Mouse (Mus musculus) megakaryocyte, embryonic 14.5 days (primary cell): Measurements from ENCODE around the gene Cdc42. TPM values are rescaled to one million over a fixed set of nuclear protein-coding genes. Genes with fewer than 3 reads are reported as not detected.

ENCODE experiments used
- H3K27me3 ChIP-seq: replicated peaks from 2 replicates; pipeline ENCODE3; 2012; ENCODE audit warnings: inconsistent platforms
- H3K36me3 ChIP-seq: replicated peaks from 2 replicates; pipeline ENCODE3; 2012; ENCODE audit warnings: low read length, inconsistent platforms, mixed read lengths
- H3K4me1 ChIP-seq: 2 replicates; pipeline ENCODE4 v1.6.1; 2012; ENCODE audit warnings: inconsistent platforms
- H3K4me3 ChIP-seq: replicated peaks from 2 replicates; pipeline ENCODE3; 2012; ENCODE audit warnings: moderate library complexity, mild to moderate bottlenecking, inconsistent platforms
- H3K9me3 ChIP-seq: 2 replicates; pipeline ENCODE4 v1.6.1; 2012; ENCODE audit warnings: inconsistent platforms
- FLI1 ChIP-seq: IDR thresholded peaks from 2 replicates; pipeline ENCODE4 v1.6.1; 2012; ENCODE audit warnings: low read length, inconsistent platforms, mixed read lengths
- GATA1 ChIP-seq: IDR thresholded peaks from 3 replicates; pipeline ENCODE4 v1.6.1; 2012; ENCODE audit warnings: mixed read lengths, low read length, inconsistent platforms, borderline replicate concordance
- polyA plus RNA-seq: library from polyadenylated mRNA; stranded (reverse); fragments of >175 nt; gene quantifications from 2 replicates; pipeline ENCODE4 v1.2.3, GENCODE M21; 2012; ENCODE audit warnings: low replicate concordance; ENCODE audit not compliant: insufficient read depth

Gene Cdc42
- polyA plus RNA-seq, 1 experiment = 28.1 TPM

DNA sequence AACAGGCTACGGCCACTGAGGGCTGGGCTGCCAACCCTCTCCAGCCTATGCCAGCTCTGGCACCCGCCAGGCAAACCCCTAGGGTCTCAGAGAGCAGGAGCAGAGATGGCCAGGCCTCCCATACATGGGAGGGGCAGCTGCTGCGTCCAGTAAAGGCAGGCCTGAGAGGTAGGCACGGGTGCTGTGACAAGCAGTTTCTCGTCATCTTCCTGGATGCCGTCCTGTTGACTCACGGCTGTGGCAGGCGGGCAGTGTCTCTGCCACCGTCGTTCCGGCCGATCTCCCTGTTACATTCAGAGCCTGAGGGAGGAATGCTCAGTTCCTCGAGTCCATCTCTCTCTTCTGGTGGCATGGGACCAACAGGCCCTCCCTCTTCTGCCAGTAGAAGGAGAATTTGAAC, 70.3 kb downstream of the Cdc42 start:
- Histone ChIP-seq H3K36me3 (no peaks in the 10 kb centered on the region), H3K4me1 (no peaks in the 10 kb centered on the region), H3K4me3 (no peak overlapping the region), H3K9me3 (no peaks in the 10 kb centered on the region), H3K27me3 (peaks cover 82% of the 10 kb centered on the region)
- TF ChIP-seq GATA1 (no peak), FLI1 (no peak)

DNA sequence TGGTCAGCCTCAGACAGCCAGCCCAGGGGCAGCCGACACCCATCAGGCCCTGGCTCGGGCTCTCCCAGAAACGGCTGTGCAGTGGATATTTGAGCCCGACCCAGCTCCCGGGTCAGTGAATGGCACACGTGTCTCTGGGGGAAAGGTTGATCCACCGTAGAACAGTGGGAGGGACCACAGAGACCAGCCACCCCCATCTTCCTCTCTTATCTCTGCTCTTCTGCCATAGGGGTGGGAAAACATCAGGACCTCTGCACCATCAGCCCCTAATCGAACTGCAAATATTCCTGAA, 70.9 kb downstream of the Cdc42 start:
- no peaks in the 10 kb centered on the region for H3K4me1 ChIP-seq
- H3K27me3 ChIP-seq = peaks cover 83% of the 10 kb centered on the region
- no peaks in the 10 kb centered on the region for H3K9me3 ChIP-seq
- no peak overlapping the region for H3K4me3 ChIP-seq
- TF ChIP-seq GATA1 (no peak), FLI1 (no peak)
- H3K36me3 ChIP-seq = no peaks in the 10 kb centered on the region

DNA sequence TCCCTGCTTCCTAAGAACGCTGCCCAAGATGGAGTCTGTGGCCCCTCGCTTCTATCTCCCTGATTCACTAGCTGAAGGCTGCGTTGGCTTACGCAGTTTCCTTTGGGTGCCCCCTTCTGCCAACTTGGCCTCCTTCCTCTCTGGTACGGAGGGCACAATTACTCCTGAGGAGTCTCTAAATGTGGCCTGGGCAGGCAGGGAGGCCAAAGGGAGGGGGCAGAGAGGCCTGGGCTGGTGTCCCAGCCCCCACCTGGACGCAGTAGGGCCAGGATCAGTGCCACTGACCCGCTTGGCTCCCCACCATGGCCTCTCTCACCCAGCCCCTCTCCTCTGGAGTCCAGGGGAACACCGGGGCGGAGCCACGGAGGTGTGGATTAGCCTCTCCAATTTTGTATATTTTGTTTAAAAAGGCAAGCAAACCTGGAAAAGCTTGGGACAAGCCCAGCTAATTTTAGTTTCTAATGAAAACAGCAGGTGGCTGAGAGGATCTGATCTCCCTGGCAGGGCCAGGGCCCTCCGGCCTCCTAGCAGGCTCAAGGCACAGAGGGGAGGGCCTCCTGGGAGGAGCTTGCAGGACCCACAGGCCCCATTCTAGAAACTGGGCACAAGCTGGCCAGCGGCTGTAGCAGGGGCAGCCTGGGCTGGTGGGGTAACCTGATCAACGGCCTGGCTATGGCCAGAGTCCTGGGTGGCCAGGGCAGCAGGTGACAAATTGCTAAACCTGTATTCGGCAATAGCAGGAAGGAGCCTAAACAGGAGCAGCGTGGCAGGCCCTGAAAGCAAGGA, 71.5 kb downstream of the Cdc42 start:
- no peak overlapping the region for H3K4me3 ChIP-seq
- no peak for TF ChIP-seq FLI1
- no peak for TF ChIP-seq GATA1
- H3K9me3 ChIP-seq = no peaks in the 10 kb centered on the region
- H3K36me3 ChIP-seq = no peaks in the 10 kb centered on the region
- H3K4me1 ChIP-seq = no peaks in the 10 kb centered on the region
- peaks cover 86% of the 10 kb centered on the region for H3K27me3 ChIP-seq

DNA sequence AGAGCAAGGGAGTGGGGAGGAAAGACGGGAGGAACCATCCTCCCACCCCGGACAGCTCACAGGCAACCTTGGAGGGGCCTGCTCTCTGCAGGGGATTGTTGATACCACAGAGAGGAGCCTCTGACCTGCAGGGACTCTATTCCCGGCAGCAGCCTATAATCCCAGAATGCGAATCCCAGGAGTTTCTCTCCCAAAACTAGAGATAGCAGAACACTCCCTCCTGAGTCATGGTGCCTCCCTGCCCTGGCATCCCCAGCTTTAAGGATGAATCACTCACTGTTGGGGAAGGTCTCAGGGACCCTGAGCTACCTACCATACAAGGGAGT, 74.2 kb downstream of the Cdc42 start:
- TF ChIP-seq GATA1 (no peak), FLI1 (no peak)
- Histone ChIP-seq H3K36me3 (no peaks in the 10 kb centered on the region), H3K4me3 (no peak overlapping the region), H3K4me1 (no peaks in the 10 kb centered on the region), H3K27me3 (peaks cover 90% of the 10 kb centered on the region), H3K9me3 (no peaks in the 10 kb centered on the region)

DNA sequence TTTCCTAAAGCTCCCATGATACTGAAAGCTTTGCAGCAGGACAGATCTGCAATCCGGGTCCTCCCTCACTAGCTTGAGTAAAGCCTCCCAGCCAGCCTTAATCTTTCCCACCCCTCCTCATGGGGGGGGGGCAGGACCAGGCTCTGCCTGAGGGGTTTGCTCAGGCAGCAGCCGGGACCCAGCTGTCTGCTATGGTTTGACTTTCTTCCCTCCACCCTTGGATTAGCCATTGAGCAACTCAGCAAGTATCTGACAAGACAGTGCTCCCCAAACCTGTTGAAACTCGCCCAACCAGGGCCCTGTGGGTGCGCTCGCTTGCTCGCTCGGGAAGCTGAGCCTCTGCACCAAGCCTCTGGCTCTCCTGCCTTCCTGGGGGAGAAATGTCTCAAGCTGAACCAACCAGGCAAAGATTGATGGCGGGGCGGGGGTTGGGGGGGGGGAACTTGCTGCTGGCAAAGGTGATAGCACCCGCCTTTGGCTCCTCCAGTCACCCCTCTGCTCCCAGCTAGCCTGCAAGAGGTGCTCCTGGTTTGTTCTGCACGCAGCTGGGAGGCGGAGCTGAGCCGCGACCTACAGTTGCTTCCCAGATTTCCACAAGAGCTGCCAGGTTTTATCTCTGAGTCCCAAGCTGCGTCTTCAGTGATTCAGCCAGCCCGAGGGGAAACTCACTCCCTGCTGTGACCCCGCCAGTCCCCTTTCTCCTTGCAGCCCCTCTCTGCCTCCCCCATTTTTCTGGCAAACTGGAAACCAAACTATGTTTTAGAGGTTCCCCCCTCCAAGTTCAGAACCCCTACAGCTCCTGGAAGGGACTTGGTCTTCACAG, 74.7 kb downstream of the Cdc42 start:
- H3K27me3 ChIP-seq = peaks cover 92% of the 10 kb centered on the region
- TF ChIP-seq FLI1 = no peak
- TF ChIP-seq GATA1 = no peak
- H3K9me3 ChIP-seq = no peaks in the 10 kb centered on the region
- H3K4me1 ChIP-seq = no peaks in the 10 kb centered on the region
- no peak overlapping the region for H3K4me3 ChIP-seq
- no peaks in the 10 kb centered on the region for H3K36me3 ChIP-seq

- no peak for TF ChIP-seq GATA1
- no peak for TF ChIP-seq FLI1
- Histone ChIP-seq H3K4me1 (no peaks in the 10 kb centered on the region), H3K4me3 (no peak overlapping the region), H3K9me3 (no peaks in the 10 kb centered on the region), H3K27me3 (peaks cover 92% of the 10 kb centered on the region), H3K36me3 (no peaks in the 10 kb centered on the region)
Measured at GRCm38 (mm10) chr4:137282122-137282521, 75.4 kb downstream of the Cdc42 start.

DNA sequence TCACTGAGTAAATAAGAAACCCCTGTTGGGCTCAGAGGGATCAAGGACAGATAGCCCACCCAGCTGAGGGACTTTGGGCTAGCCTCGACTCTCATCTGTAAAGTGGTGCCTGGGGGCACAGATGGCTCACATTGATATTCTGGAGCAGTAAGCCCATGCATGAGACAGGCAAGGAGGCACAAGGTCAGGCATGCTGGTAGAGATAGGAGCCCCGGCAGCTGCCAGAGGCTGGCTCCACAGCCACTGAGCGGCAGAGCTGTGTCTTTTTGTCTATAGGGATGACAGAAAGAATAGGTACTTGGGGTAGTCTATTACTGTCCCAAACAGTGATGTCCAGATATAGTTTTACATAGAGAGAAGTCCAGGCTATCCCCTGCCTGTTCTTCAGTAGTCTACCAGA, 76.2 kb downstream of the Cdc42 start:
- H3K4me1 ChIP-seq = no peaks in the 10 kb centered on the region
- H3K27me3 ChIP-seq = peaks cover 94% of the 10 kb centered on the region
- TF ChIP-seq GATA1 (no peak), FLI1 (no peak)
- no peaks in the 10 kb centered on the region for H3K36me3 ChIP-seq
- H3K9me3 ChIP-seq = no peaks in the 10 kb centered on the region
- H3K4me3 ChIP-seq = no peak overlapping the region

DNA sequence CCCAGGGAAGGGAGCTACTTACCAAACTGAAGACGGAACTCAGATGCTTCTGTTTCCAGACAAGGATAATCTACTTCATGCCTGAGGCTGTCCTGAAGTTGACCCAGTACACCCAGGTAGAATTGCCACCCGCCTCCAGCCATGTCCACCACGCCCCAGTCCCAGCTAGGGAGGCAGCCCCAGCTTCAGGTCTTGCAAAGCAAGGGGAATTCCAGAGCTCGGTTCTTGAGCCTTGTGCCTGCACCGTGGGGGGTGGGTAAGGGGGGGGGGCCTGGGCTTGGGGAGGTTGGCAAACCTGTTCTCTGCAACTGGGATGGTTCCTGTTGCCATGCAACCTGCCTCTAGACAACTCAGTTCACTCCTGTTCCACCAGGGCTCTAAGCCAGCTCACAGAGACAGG, 78.2 kb downstream of the Cdc42 start:
- Histone ChIP-seq H3K9me3 (no peaks in the 10 kb centered on the region), H3K27me3 (peaks cover 95% of the 10 kb centered on the region), H3K4me3 (no peak overlapping the region), H3K4me1 (no peaks in the 10 kb centered on the region), H3K36me3 (no peaks in the 10 kb centered on the region)
- no peak for TF ChIP-seq FLI1

DNA sequence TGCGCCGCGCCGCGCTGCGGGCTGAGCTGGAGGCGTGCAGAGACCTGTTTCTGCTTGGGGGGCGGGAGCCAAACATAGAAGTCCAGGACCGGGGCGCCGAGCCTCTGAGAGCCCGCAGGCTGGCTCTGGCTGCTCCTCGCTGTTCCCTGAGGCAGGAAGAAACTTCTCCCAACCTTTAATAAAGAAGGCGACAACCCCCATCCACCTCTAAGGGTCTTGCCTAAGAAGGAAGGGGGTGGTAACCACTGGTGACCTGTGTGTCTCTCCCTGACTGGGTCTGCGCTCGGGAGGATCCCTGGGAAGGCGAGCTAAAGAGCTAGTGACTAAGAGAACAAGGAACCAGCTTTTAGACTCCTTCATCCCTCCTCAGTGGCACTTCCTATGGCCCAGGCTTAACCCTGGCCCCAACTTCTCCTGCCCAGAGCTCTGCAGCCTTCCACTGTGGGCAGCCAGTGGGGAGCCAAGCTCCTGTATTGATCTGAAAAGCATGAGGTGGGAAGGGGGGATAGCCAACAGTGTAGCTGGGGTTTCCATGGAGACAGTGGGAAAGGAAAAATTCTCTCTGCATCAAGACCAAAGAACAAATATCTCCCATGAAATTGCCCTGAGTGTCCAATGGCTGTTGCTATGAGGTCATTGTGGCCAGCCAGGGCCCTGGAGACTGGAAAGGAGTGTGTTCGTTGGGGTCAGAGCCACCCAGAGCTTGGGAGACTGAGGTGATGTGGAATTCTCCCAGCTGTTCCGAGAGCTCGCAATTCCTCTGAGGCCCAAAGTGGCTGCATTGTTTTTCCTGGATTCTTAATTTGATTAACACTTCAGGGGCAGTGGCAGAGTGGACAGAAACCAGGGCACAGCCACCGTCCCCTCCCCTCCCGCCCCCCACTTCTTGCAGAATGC, 79.1 kb downstream of the Cdc42 start:
- Histone ChIP-seq H3K4me1 (no peaks in the 10 kb centered on the region), H3K9me3 (no peaks in the 10 kb centered on the region), H3K27me3 (peaks cover 95% of the 10 kb centered on the region), H3K4me3 (no peak overlapping the region), H3K36me3 (no peaks in the 10 kb centered on the region)
- no peak for TF ChIP-seq GATA1
- TF ChIP-seq FLI1 = no peak

GRCm38 (mm10) chr4:137277600-137278143, 79.8 kb downstream of the Cdc42 start:
- Histone ChIP-seq H3K9me3 (no peaks in the 10 kb centered on the region), H3K27me3 (peaks cover 91% of the 10 kb centered on the region), H3K36me3 (no peaks in the 10 kb centered on the region), H3K4me3 (no peak overlapping the region), H3K4me1 (no peaks in the 10 kb centered on the region)
- TF ChIP-seq GATA1 (no peak), FLI1 (no peak)
